Mouse (Mus musculus) mesoderm, embryonic 11.5 days (tissue): Measurements from ENCODE around the gene Wdr38.
"Not testable (repeated sequence)": the region's sequence is repeated elsewhere in the genome, so short reads cannot be mapped to it uniquely, and the experiment has no call there.

Source experiments
- DNase-seq: peaks from one replicate; pipeline ENCODE4 v3.0.0-alpha.2; 2012; ENCODE audit warnings: low read depth, low spot score

Wdr38 gene

GRCm38 (mm10) chr2:38992452-38992851 is 4.8 kb upstream of the Wdr38 start:
- DNase-seq, result no peak

- no peak for DNase-seq
Measured at GRCm38 (mm10) chr2:38999381-38999780, 2.1 kb downstream of the Wdr38 start.

- DNase-seq, result no peak
Measured at GRCm38 (mm10) chr2:38999910-39000586, 2.8 kb downstream of the Wdr38 start.

- DNase-seq, result no peak
Measured at GRCm38 (mm10) chr2:39000587-39000919, 3.3 kb downstream of the Wdr38 start.

GRCm38 (mm10) chr2:39001866-39002265 is 4.6 kb downstream of the Wdr38 start:
- DNase-seq, result no peak

- DNase-seq, result no peak
Measured at GRCm38 (mm10) chr2:39003106-39003505, 5.8 kb downstream of the Wdr38 start.

- DNase-seq, result no peak
Measured at GRCm38 (mm10) chr2:39003512-39003911, 6.2 kb downstream of the Wdr38 start.

GRCm38 (mm10) chr2:39004372-39004771 is 7.1 kb downstream of the Wdr38 start:
- DNase-seq, result no peak

GRCm38 (mm10) chr2:39004880-39005435 is 7.7 kb downstream of the Wdr38 start, which contains the start of gene Arpc5l:
Gene Arpc5l (plus strand): TSS chr2:39005348.
- DNase-seq, result peak; percentile 90

- DNase-seq, result no peak
Measured at GRCm38 (mm10) chr2:39005574-39006079, 8.4 kb downstream of the Wdr38 start, which contains the start of gene Rpl35. Gene Rpl35 (minus strand): TSS chr2:39005624.

- no peak for DNase-seq
Measured at GRCm38 (mm10) chr2:39006149-39006730, 9.0 kb downstream of the Wdr38 start.

GRCm38 (mm10) chr2:39007865-39008264 is 10.6 kb downstream of the Wdr38 start:
- DNase-seq, result peak; percentile 95

GRCm38 (mm10) chr2:39008350-39008851 is 11.1 kb downstream of the Wdr38 start:
- peak; percentile 23 for DNase-seq

- peak; percentile 30 for DNase-seq
Measured at GRCm38 (mm10) chr2:39008954-39009365, 11.7 kb downstream of the Wdr38 start.

GRCm38 (mm10) chr2:39010144-39010543 is 12.9 kb downstream of the Wdr38 start:
- not testable (repeated sequence) for DNase-seq

GRCm38 (mm10) chr2:39011264-39011663 is 14.0 kb downstream of the Wdr38 start:
- no peak for DNase-seq

GRCm38 (mm10) chr2:39011971-39012370 is 14.7 kb downstream of the Wdr38 start:
- no peak for DNase-seq

- no peak for DNase-seq
Measured at GRCm38 (mm10) chr2:39012768-39013279, 15.5 kb downstream of the Wdr38 start.

GRCm38 (mm10) chr2:39016581-39016980 is 19.3 kb downstream of the Wdr38 start:
- DNase-seq, result no peak

- no peak for DNase-seq
Measured at GRCm38 (mm10) chr2:39020004-39020403, 22.7 kb downstream of the Wdr38 start.

GRCm38 (mm10) chr2:39031611-39032010 is 34.3 kb downstream of the Wdr38 start:
- no peak for DNase-seq

GRCm38 (mm10) chr2:39040215-39040614 is 42.9 kb downstream of the Wdr38 start:
- no peak for DNase-seq
